Comparison of ENCODE assay signal across 28 mouse cellular contexts in the genomic region with DNA sequence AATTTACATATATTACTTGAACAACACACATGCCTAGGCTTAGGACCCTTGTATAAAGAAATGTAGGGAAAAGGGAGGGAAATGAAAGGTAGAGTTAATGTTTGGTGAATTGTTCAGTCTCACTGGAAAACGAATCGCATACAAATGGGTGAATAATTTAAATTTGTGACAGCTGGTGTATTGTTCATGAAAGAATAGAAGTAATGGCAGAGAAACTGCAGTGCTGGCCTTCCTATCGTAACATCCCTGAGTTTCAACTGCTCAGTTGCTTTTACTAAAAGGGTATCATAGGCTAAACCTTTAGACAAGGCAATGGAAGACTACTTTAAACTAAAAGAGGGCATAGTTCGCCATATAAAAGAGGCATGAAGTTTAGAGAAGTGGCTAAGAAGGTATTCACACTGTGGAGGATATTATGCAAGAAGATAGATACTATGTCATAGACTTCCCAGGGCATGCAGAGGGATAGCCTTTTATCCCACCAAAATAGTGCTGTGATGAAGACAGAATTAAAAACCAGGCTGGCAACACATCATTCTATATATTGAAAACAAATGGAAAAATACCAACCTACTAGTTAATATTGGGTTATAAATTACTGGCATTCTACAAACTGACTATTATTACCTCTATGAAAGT.
DNase-seq lines count a peak whose midpoint lies in the region; ATAC-seq and TF ChIP-seq lines count a peak whose summit lies in the region.
"Had no signal": no experiment of that assay in that cellular context is flagged by ENCODE, and none has a peak within 500 bp of the region (broad histone marks: within the 10 kb centered on the region; RNA-seq: fewer than 3 reads in every experiment).

No protein-coding gene starts in this region.

- WGBS in forebrain, embryonic 14.5 days = 27% methylated on average over 4 of the region's 4 CpGs
- WGBS in forebrain, embryonic 10.5 days = 75% methylated on average over 4 of the region's 4 CpGs
- WGBS in midbrain, embryonic 10.5 days = 66% methylated on average over 4 of the region's 4 CpGs
- WGBS in midbrain, embryonic 15.5 days = 21% methylated on average over 4 of the region's 4 CpGs

- H3K36me3 ChIP-seq in forebrain, embryonic 14.5 days (ENCODE audit: control insufficient read depth, insufficient read depth, low read length) = no peaks in the 10 kb centered on the region
- no peaks in the 10 kb centered on the region for H3K36me3 ChIP-seq in forebrain, embryonic 10.5 days (replicated peaks)
- no peaks in the 10 kb centered on the region for H3K36me3 ChIP-seq in midbrain, embryonic 10.5 days
- no peaks in the 10 kb centered on the region for H3K36me3 ChIP-seq in midbrain, embryonic 15.5 days (replicated peaks)
- H3K36me3 ChIP-seq: embryonic facial prominence, embryonic 13.5 days; heart, embryonic 13.5 days; neural tube, embryonic 15.5 days had no signal

- no peaks in the 10 kb centered on the region for H3K27me3 ChIP-seq in forebrain, embryonic 14.5 days (replicated peaks; ENCODE audit: control insufficient read depth, insufficient read depth, low read length)
- no peaks in the 10 kb centered on the region for H3K27me3 ChIP-seq in forebrain, embryonic 10.5 days (ENCODE audit: poor library complexity, severe bottlenecking)
- H3K27me3 ChIP-seq in midbrain, embryonic 10.5 days (ENCODE audit: low read depth, poor library complexity, severe bottlenecking) = no peaks in the 10 kb centered on the region
- no peaks in the 10 kb centered on the region for H3K27me3 ChIP-seq in midbrain, embryonic 15.5 days (replicated peaks)
- H3K27me3 ChIP-seq: embryonic facial prominence, embryonic 13.5 days; heart, embryonic 13.5 days; neural tube, embryonic 15.5 days had no signal

- TF ChIP-seq POLR2A in brain, embryonic 14.5 days (IDR thresholded peaks at IDR 0.05; ENCODE audit: borderline replicate concordance, extremely low read depth, insufficient read depth, insufficient read length, poor library complexity, severe bottlenecking) = no peak

- H3K4me2 ChIP-seq in forebrain, embryonic 14.5 days (ENCODE audit: low read length) = no peak overlapping the region
- no peak overlapping the region for H3K4me2 ChIP-seq in midbrain, embryonic 15.5 days
- H3K4me2 ChIP-seq: embryonic facial prominence, embryonic 13.5 days; heart, embryonic 13.5 days; neural tube, embryonic 15.5 days had no signal

- peaks cover 4% of the 10 kb centered on the region for H3K4me1 ChIP-seq in forebrain, embryonic 14.5 days (ENCODE audit: control insufficient read depth, insufficient read depth, low read length)
- peaks cover 9% of the 10 kb centered on the region for H3K4me1 ChIP-seq in forebrain, embryonic 10.5 days
- H3K4me1 ChIP-seq in midbrain, embryonic 10.5 days = peaks cover 16% of the 10 kb centered on the region
- no peaks in the 10 kb centered on the region for H3K4me1 ChIP-seq in midbrain, embryonic 15.5 days
- H3K4me1 ChIP-seq: embryonic facial prominence, embryonic 13.5 days; heart, embryonic 13.5 days; neural tube, embryonic 15.5 days had no signal

- ATAC-seq in forebrain, embryonic 14.5 days = no peak
- no peak for ATAC-seq in midbrain, embryonic 15.5 days (replicated peaks)
- ATAC-seq: CD4-positive, CD25-positive, alpha-beta regulatory T cell, adult 4 months; inflammation-experienced regulatory T-cells, adult 6 months had no signal

- no peak overlapping the region for H3K9ac ChIP-seq in forebrain, embryonic 14.5 days (ENCODE audit: low read length)
- no peak overlapping the region for H3K9ac ChIP-seq in midbrain, embryonic 15.5 days
- H3K9ac ChIP-seq: embryonic facial prominence, embryonic 13.5 days; heart, embryonic 13.5 days; liver, embryonic 14.5 days; neural tube, embryonic 15.5 days had no signal

- no peak for TF ChIP-seq CTCF in brain, embryonic 14.5 days (IDR thresholded peaks at IDR 0.05; ENCODE audit: borderline replicate concordance, extremely low read depth, insufficient read depth, insufficient read length)

- H3K27ac ChIP-seq in forebrain, embryonic 14.5 days (ENCODE audit: low read depth, low read length) = no peak overlapping the region
- H3K27ac ChIP-seq in forebrain, embryonic 10.5 days = no peak overlapping the region
- H3K27ac ChIP-seq in midbrain, embryonic 10.5 days (replicated peaks) = peak overlapping the region; percentile 63; the same call in 1 of the 2 replicates
- H3K27ac ChIP-seq in midbrain, embryonic 15.5 days = no peak overlapping the region
- H3K27ac ChIP-seq: embryonic facial prominence, embryonic 13.5 days; heart, embryonic 13.5 days; liver, embryonic 14.5 days; neural tube, embryonic 15.5 days; stomach, postnatal 0 days had no signal

- DNase-seq in forebrain, embryonic 14.5 days (ENCODE audit: low spot score) = peak; percentile 29
- no peak for DNase-seq in forebrain, embryonic 10.5 days (ENCODE audit: extremely low spot score, low spot score)
- no peak for DNase-seq in midbrain, embryonic 10.5 days (ENCODE audit: low spot score)
- DNase-seq in brain, embryonic 14.5 days (ENCODE audit: low read depth) = peak; percentile 53
- DNase-seq in embryo, embryonic 11 days = peak; percentile 22
- DNase-seq in adrenal gland, adult 2 months = no peak
- DNase-seq: adrenal gland, postnatal 25 days; cerebellum, adult 18-20 months; cerebellum, postnatal 14 days; gastrocnemius, postnatal 10 days; heart, postnatal 10 days; kidney, adult 11 months; kidney, postnatal 25 days; liver; lung, adult 2 months; lung, postnatal 14 days; right cerebral cortex, adult 18-20 months; spleen, adult 18-20 months; thymus, adult 18-20 months; thymus, postnatal 25 days had no signal

- no peaks in the 10 kb centered on the region for H3K9me3 ChIP-seq in forebrain, embryonic 14.5 days (replicated peaks; ENCODE audit: control insufficient read depth, low read length)
- no peaks in the 10 kb centered on the region for H3K9me3 ChIP-seq in forebrain, embryonic 10.5 days
- no peaks in the 10 kb centered on the region for H3K9me3 ChIP-seq in midbrain, embryonic 10.5 days (replicated peaks)
- no peaks in the 10 kb centered on the region for H3K9me3 ChIP-seq in midbrain, embryonic 15.5 days
- H3K9me3 ChIP-seq: embryonic facial prominence, embryonic 13.5 days; heart, embryonic 13.5 days; neural tube, embryonic 15.5 days had no signal

- no peak overlapping the region for H3K4me3 ChIP-seq in forebrain, embryonic 14.5 days (ENCODE audit: low read depth, low read length)
- no peak overlapping the region for H3K4me3 ChIP-seq in forebrain, embryonic 10.5 days
- H3K4me3 ChIP-seq in midbrain, embryonic 10.5 days = no peak overlapping the region
- no peak overlapping the region for H3K4me3 ChIP-seq in midbrain, embryonic 15.5 days
- H3K4me3 ChIP-seq: embryonic facial prominence, embryonic 13.5 days; heart, embryonic 13.5 days; neural tube, embryonic 15.5 days had no signal

Comparison
In these comparisons a context has a peak if more than half of its experiments do, and no peak if none do; other contexts are left out.
1. DNase-seq: peak in forebrain, embryonic 14.5 days (single experiment), brain, embryonic 14.5 days (single experiment) and embryo, embryonic 11 days (single experiment); none in forebrain, embryonic 10.5 days (single experiment), midbrain, embryonic 10.5 days (single experiment) and adrenal gland, adult 2 months (single experiment).